Mouse (Mus musculus) hindbrain, embryonic 15.5 days (tissue): Measurements from ENCODE around the gene Tnf. TPM values are rescaled to one million over a fixed set of nuclear protein-coding genes. Genes with fewer than 3 reads are reported as not detected.

Experiments
- ATAC-seq: fragments of 200-750 bp; cut with Nextera tagmentation; 2 replicates; pipeline ENCODE4 v1.8.0; 2017; ENCODE audit warnings: low read depth, moderate number of reproducible peaks, moderate TSS enrichment; ENCODE audit not compliant: low FRiP score
- H3K27ac ChIP-seq: fragments of 300-500 bp; sonication (generic); replicated peaks from 2 replicates; pipeline ENCODE4 v1.5.1; 2015; ENCODE audit warnings: mild to moderate bottlenecking, inconsistent platforms
- H3K27me3 ChIP-seq: fragments of 300-500 bp; sonication (generic); 2 replicates; pipeline ENCODE4 v1.6.1; 2015; ENCODE audit warnings: control low read depth, inconsistent platforms
- H3K36me3 ChIP-seq: fragments of 300-500 bp; sonication (generic); 2 replicates; pipeline ENCODE4 v1.6.1; 2015; ENCODE audit warnings: control low read depth, inconsistent platforms
- H3K4me1 ChIP-seq: fragments of 300-500 bp; sonication (generic); replicated peaks from 2 replicates; pipeline ENCODE4 v1.6.1; 2015; ENCODE audit warnings: control low read depth, inconsistent platforms
- H3K4me2 ChIP-seq: fragments of 300-500 bp; sonication (generic); 2 replicates; pipeline ENCODE4 v1.6.1; 2015; ENCODE audit warnings: moderate library complexity, mild to moderate bottlenecking, inconsistent platforms
- H3K4me3 ChIP-seq: fragments of 300-500 bp; sonication (generic); 2 replicates; pipeline ENCODE4 v1.5.1; 2015; ENCODE audit warnings: mild to moderate bottlenecking, inconsistent platforms
- H3K9ac ChIP-seq: fragments of 300-500 bp; sonication (generic); 2 replicates; pipeline ENCODE4 v1.6.1; 2015; ENCODE audit warnings: inconsistent platforms
- H3K9me3 ChIP-seq: fragments of 300-500 bp; sonication (generic); 2 replicates; pipeline ENCODE4 v1.6.1; 2016; ENCODE audit warnings: control low read depth, inconsistent platforms
- WGBS: fragments of 180-500 bp; shearing (Covaris S2); methylation state at CpG from one replicate; pipeline ENCODE4 v1.1.7; 2015; 5-methylcytosine and 5-hydroxymethylcytosine counted together
- polyA plus RNA-seq: library from polyadenylated mRNA; unstranded; fragments of >200 nt; fragmentation: Nextera tagmentation; extraction: Ambion mirVana; gene quantifications from 2 replicates; pipeline ENCODE4 v1.2.1, GENCODE M21; 2015

Tnf gene
- polyA plus RNA-seq, 1 experiment from 2014 or later, result not detected

- H3K36me3 ChIP-seq, result peaks cover 24% of the 10 kb centered on the region
- H3K4me3 ChIP-seq, result no peak overlapping the region
- 91% methylated on average over 5 of the region's 5 CpGs for WGBS
- H3K4me2 ChIP-seq, result no peak overlapping the region
- no peak overlapping the region for H3K9ac ChIP-seq
- ATAC-seq, result no peak
- H3K27me3 ChIP-seq, result no peaks in the 10 kb centered on the region
- H3K27ac ChIP-seq, result no peak overlapping the region
- peaks cover 48% of the 10 kb centered on the region for H3K4me1 ChIP-seq
- no peaks in the 10 kb centered on the region for H3K9me3 ChIP-seq
These were observed 30.9 kb upstream of the Tnf start for GRCm38 (mm10) chr17:35232659-35233058.

GRCm38 (mm10) chr17:35232043-35232442 lies 30.2 kb upstream of the Tnf start:
- Histone ChIP-seq H3K36me3 (peaks cover 29% of the 10 kb centered on the region), H3K9ac (no peak overlapping the region), H3K4me1 (peaks cover 42% of the 10 kb centered on the region), H3K4me3 (no peak overlapping the region; the same call in 1 of the 2 replicates), H3K27ac (no peak overlapping the region), H3K9me3 (no peaks in the 10 kb centered on the region), H3K4me2 (peak overlapping the region; percentile 36), H3K27me3 (no peaks in the 10 kb centered on the region)
- ATAC-seq, result no peak
- WGBS, result 8% methylated on average over 12 of the region's 12 CpGs

GRCm38 (mm10) chr17:35231022-35231421 lies 29.2 kb upstream of the Tnf start:
- Histone ChIP-seq H3K36me3 (peaks cover 29% of the 10 kb centered on the region), H3K9me3 (no peaks in the 10 kb centered on the region), H3K27ac (no peak overlapping the region), H3K4me3 (no peak overlapping the region), H3K4me1 (peaks cover 36% of the 10 kb centered on the region), H3K27me3 (no peaks in the 10 kb centered on the region), H3K4me2 (no peak overlapping the region), H3K9ac (no peak overlapping the region)
- no peak for ATAC-seq
- 94% methylated on average over 10 of the region's 10 CpGs for WGBS

DNA sequence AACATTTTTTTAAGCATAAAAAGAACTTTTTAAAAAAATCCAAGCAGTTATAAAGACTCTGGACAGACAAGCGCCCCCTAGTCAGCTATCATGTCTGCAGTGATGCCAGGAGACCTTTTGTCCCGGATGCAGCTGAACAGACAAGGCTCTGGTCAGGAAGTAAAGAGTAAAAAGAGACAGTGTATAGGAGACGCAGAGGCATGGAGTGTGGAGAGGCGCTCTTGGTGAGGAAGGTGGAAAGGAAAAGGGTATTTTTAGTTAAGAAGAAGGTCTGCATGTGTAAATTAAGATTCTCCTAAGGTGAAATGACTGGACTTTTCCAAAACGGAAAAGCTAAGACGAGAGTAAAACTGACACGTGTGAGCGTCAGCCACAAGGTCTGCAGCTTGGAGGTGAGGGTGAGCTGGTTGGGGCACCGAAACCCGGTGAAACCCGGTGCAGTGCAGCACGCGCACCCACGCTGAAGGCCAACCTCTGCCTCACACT lies 24.8 kb upstream of the Tnf start:
- H3K4me1 ChIP-seq, result peaks cover 3% of the 10 kb centered on the region; the same call in 1 of the 2 replicates
- WGBS, result 87% methylated on average over 14 of the region's 14 CpGs
- no peak for ATAC-seq
- no peaks in the 10 kb centered on the region for H3K27me3 ChIP-seq
- no peak overlapping the region for H3K4me3 ChIP-seq
- H3K9me3 ChIP-seq, result no peaks in the 10 kb centered on the region
- H3K36me3 ChIP-seq, result peaks cover 32% of the 10 kb centered on the region
- no peak overlapping the region for H3K4me2 ChIP-seq
- no peak overlapping the region for H3K9ac ChIP-seq
- no peak overlapping the region for H3K27ac ChIP-seq

- peaks cover 37% of the 10 kb centered on the region for H3K36me3 ChIP-seq
- 97% methylated on average over 5 of the region's 5 CpGs for WGBS
These were observed 23.6 kb upstream of the Tnf start for GRCm38 (mm10) chr17:35225456-35225855.

DNA sequence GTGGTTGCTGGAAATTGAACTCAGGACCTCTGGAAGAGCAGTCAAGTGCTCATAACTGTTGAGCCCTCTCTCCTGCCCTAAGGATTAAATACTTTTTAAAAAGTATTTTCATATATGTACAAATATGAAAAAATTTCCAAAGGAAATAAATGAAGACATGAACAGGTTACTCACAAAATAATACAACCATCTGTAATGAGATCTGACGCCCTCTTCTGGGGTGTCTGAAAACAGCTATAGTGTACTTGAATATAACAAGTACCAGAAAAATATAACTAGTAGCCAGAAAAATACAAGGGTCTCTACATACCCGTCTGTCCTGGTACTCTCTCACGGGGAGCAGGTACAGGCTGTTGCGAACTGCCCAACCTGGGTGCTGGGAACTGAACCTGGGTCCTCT lies 22.8 kb upstream of the Tnf start:
- H3K36me3 ChIP-seq, result peaks cover 36% of the 10 kb centered on the region
- no peak for ATAC-seq

More at GRCm38 (mm10) chr17:35225456-35225855, 23.6 kb upstream of the Tnf start:
- H3K4me2 ChIP-seq, result no peak overlapping the region
- no peaks in the 10 kb centered on the region for H3K27me3 ChIP-seq
- no peak overlapping the region for H3K27ac ChIP-seq
- no peaks in the 10 kb centered on the region for H3K9me3 ChIP-seq
- ATAC-seq, result no peak
- H3K4me1 ChIP-seq, result no peaks in the 10 kb centered on the region
- H3K4me3 ChIP-seq, result no peak overlapping the region
- H3K9ac ChIP-seq, result no peak overlapping the region

GRCm38 (mm10) chr17:35222299-35222698 lies 20.5 kb upstream of the Tnf start:
- 81% methylated on average over 6 of the region's 6 CpGs for WGBS
- H3K27ac ChIP-seq, result no peak overlapping the region
- H3K4me1 ChIP-seq, result no peaks in the 10 kb centered on the region
- H3K4me3 ChIP-seq, result no peak overlapping the region
- no peak overlapping the region for H3K4me2 ChIP-seq
- H3K9ac ChIP-seq, result no peak overlapping the region
- ATAC-seq, result no peak
- H3K9me3 ChIP-seq, result no peaks in the 10 kb centered on the region
- no peaks in the 10 kb centered on the region for H3K27me3 ChIP-seq
- H3K36me3 ChIP-seq, result peaks cover 14% of the 10 kb centered on the region

More for the DNA sequence above, 22.8 kb upstream of the Tnf start:
- 94% methylated on average over 4 of the region's 4 CpGs for WGBS
- Histone ChIP-seq H3K9me3 (no peaks in the 10 kb centered on the region), H3K27ac (no peak overlapping the region), H3K27me3 (no peaks in the 10 kb centered on the region), H3K9ac (no peak overlapping the region), H3K4me3 (no peak overlapping the region), H3K4me1 (no peaks in the 10 kb centered on the region), H3K4me2 (no peak overlapping the region)

GRCm38 (mm10) chr17:35220156-35220952 lies 18.5 kb upstream of the Tnf start, which contains the start of gene Gm16181:
Gene Gm16181, plus strand, starts transcription at chr17:35220834.
- WGBS, result 74% methylated on average over 28 of the region's 28 CpGs
- H3K4me1 ChIP-seq, result no peaks in the 10 kb centered on the region
- H3K27ac ChIP-seq, result no peak within 1 kb of the TSS
- no peaks in the 10 kb centered on the region for H3K9me3 ChIP-seq
- H3K9ac ChIP-seq, result no peak within 1 kb of the TSS
- H3K4me2 ChIP-seq, result no peak within 1 kb of the TSS
- H3K36me3 ChIP-seq, result peaks cover 13% of the 10 kb centered on the region
- H3K27me3 ChIP-seq, result no peaks in the 10 kb centered on the region
- no peak for ATAC-seq
- H3K4me3 ChIP-seq, result no peak within 1 kb of the TSS

GRCm38 (mm10) chr17:35219601-35220041 lies 17.8 kb upstream of the Tnf start:
- Histone ChIP-seq H3K4me2 (no peak overlapping the region), H3K4me3 (no peak overlapping the region), H3K4me1 (no peaks in the 10 kb centered on the region), H3K27me3 (no peaks in the 10 kb centered on the region), H3K9ac (no peak overlapping the region), H3K9me3 (no peaks in the 10 kb centered on the region), H3K27ac (no peak overlapping the region), H3K36me3 (peaks cover 13% of the 10 kb centered on the region)
- WGBS, result 90% methylated on average over 6 of the region's 6 CpGs
- no peak for ATAC-seq

DNA sequence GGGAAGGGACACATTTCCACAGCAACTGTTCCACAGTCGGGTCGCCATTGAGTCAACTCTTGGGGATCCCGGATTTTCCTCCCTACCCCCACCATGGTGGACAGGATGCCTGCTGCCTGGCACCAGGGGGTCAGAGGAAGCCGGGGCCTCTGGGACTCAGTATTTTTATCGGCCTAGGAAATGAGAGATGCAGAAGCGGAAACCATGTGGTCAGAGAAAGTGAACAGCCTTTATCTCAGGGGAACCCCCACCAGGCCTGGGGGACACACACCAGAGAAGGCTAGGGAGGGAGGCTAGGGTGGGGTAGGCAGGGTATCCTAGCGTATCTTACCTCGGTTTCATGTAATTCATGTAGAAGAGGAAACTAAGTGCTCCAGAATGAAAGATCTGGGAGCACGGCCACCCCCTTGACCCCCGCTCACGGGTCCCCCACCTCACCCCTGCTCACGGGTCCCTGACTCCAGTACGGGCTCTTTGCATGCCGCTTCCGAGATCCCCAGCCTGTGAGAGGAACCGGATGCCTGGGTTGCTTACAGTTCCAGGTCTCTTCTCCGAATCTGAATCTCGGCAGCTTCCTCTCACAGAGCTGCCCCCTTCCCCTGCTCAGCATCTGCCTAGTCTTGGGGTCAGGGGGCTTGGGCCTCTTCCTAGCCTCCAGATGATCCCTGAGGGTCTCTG lies 16.8 kb upstream of the Tnf start:
- WGBS, result 79% methylated on average over 18 of the region's 18 CpGs
- H3K9ac ChIP-seq, result no peak overlapping the region

DNA sequence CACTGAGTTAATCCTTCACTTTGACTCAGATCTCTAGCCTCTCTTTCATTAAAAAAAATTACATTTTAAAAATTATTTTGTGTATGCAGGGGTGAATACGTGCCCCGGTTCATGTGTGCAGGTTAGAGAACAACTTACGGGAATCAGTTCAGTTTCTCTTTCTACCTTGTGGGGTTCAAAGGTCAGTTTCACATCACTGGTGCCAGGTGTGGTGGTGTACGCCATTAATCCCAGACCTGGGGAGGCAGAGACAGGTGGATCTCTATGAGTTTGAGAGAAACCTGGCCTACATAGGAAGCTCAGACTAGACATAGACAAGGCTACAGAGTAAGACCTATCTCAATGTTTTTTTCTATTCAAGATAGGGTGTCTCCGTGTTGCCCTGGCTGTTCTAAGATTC lies 11.3 kb upstream of the Tnf start:
- ATAC-seq, result no peak
- H3K4me2 ChIP-seq, result no peak overlapping the region
- no peaks in the 10 kb centered on the region for H3K27me3 ChIP-seq
- H3K9me3 ChIP-seq, result no peaks in the 10 kb centered on the region
- no peak overlapping the region for H3K4me3 ChIP-seq
- no peak overlapping the region for H3K9ac ChIP-seq
- no peak overlapping the region for H3K27ac ChIP-seq
- H3K36me3 ChIP-seq, result no peaks in the 10 kb centered on the region
- H3K4me1 ChIP-seq, result no peaks in the 10 kb centered on the region
- 96% methylated on average over 5 of the region's 5 CpGs for WGBS

More for the DNA sequence above, 16.8 kb upstream of the Tnf start:
- H3K27ac ChIP-seq, result no peak overlapping the region
- H3K27me3 ChIP-seq, result no peaks in the 10 kb centered on the region
- no peak for ATAC-seq
- H3K4me2 ChIP-seq, result no peak overlapping the region
- no peaks in the 10 kb centered on the region for H3K4me1 ChIP-seq
- H3K9me3 ChIP-seq, result no peaks in the 10 kb centered on the region
- H3K36me3 ChIP-seq, result peaks cover 13% of the 10 kb centered on the region
- H3K4me3 ChIP-seq, result no peak overlapping the region

DNA sequence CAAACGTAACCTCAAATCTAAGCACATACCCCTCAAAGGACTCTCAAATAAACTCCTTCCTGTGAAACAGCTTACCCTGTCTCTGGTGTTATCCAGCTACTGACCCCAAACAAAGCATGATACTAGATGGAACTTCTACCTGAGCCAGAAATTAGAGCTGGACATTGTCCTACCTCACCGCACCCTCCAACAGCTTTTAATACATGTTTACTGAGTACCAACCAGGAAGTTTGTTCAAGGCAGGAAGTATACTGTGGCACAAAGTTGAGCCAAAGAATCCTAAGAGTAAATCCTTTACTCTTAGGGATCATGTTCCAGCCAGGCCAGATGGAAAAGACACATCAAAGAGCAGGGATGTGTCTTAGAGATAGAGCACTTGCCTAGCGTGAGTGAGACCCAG lies 8.8 kb upstream of the Tnf start:
- 87% methylated on average over 3 of the region's 3 CpGs for WGBS
- Histone ChIP-seq H3K9ac (no peak overlapping the region), H3K27me3 (no peaks in the 10 kb centered on the region), H3K4me2 (no peak overlapping the region), H3K4me1 (no peaks in the 10 kb centered on the region), H3K36me3 (no peaks in the 10 kb centered on the region), H3K9me3 (no peaks in the 10 kb centered on the region), H3K4me3 (no peak overlapping the region), H3K27ac (no peak overlapping the region)
- ATAC-seq, result no peak
